Mouse (Mus musculus) kidney, embryonic 15.5 days (tissue): ENCODE data around the gene Dpp6. TPM values are rescaled to one million over a fixed set of nuclear protein-coding genes. Genes with fewer than 3 reads are reported as not detected.

Source experiments
- ATAC-seq: fragments of 200-750 bp; cut with Nextera tagmentation; replicated peaks from 2 replicates; pipeline ENCODE4 v1.8.0; 2017; ENCODE audit warnings: moderate TSS enrichment; ENCODE audit not compliant: low FRiP score
- H3K27ac ChIP-seq: fragments of 300-500 bp; sonication (generic); 2 replicates; pipeline ENCODE4 v1.5.1; 2015; ENCODE audit warnings: mild to moderate bottlenecking, inconsistent platforms
- H3K27me3 ChIP-seq: fragments of 300-500 bp; sonication (generic); 2 replicates; pipeline ENCODE4 v1.6.1; 2015; ENCODE audit warnings: inconsistent platforms
- H3K36me3 ChIP-seq: fragments of 300-500 bp; sonication (generic); 2 replicates; pipeline ENCODE4 v1.6.1; 2015; ENCODE audit warnings: inconsistent platforms
- H3K4me1 ChIP-seq: fragments of 300-500 bp; sonication (generic); 2 replicates; pipeline ENCODE4 v1.6.1; 2015; ENCODE audit warnings: inconsistent platforms
- H3K4me2 ChIP-seq: fragments of 300-500 bp; sonication (generic); 2 replicates; pipeline ENCODE4 v1.6.1; 2015; ENCODE audit warnings: moderate library complexity, mild to moderate bottlenecking, inconsistent platforms
- H3K4me3 ChIP-seq: fragments of 300-500 bp; sonication (generic); replicated peaks from 2 replicates; pipeline ENCODE4 v1.5.1; 2015; ENCODE audit warnings: mild to moderate bottlenecking, inconsistent platforms
- H3K9ac ChIP-seq: fragments of 300-500 bp; sonication (generic); 2 replicates; pipeline ENCODE4 v1.6.1; 2015; ENCODE audit warnings: mild to moderate bottlenecking, inconsistent platforms
- H3K9me3 ChIP-seq: fragments of 300-500 bp; sonication (generic); replicated peaks from 2 replicates; pipeline ENCODE4 v1.6.1; 2016; ENCODE audit warnings: inconsistent platforms
- WGBS: fragments of 180-500 bp; shearing (Covaris S2); methylation state at CpG from one replicate; pipeline ENCODE4 v1.1.7; 2015; ENCODE audit warnings: mixed read lengths; 5-methylcytosine and 5-hydroxymethylcytosine counted together
- polyA plus RNA-seq: library from polyadenylated mRNA; unstranded; fragments of >200 nt; fragmentation: Nextera tagmentation; extraction: Ambion mirVana; gene quantifications from 2 replicates; pipeline ENCODE4 v1.2.1, GENCODE M21; 2015

Gene Dpp6
- polyA plus RNA-seq, 1 experiment from 2014 or later = 3.5 TPM

DNA sequence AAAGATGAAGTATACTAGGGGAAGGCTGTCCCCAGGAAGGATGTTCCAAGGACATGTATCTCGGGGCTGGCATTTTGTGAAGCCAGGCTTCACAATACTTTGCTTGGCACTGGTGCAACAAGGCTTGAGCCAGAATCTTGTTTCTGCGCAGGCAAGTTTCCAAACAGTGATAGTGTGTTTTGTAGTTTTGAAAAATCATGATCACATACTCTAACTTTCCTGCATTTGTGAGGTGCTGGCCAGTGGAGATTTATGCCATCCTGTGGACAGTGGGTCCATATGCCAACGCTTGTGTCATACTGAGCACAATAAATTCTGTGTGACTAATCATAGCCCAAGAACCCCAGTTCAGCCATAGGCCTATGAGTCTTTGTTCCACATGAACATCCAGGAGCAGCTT, 558.8 kb downstream of the Dpp6 start:
- Histone ChIP-seq H3K9me3 (no peaks in the 10 kb centered on the region), H3K27me3 (no peaks in the 10 kb centered on the region), H3K27ac (no peak overlapping the region), H3K4me3 (no peak overlapping the region), H3K9ac (no peak overlapping the region), H3K4me2 (no peak overlapping the region), H3K36me3 (no peaks in the 10 kb centered on the region), H3K4me1 (no peaks in the 10 kb centered on the region)
- 77% methylated on average over 3 of the region's 3 CpGs for WGBS
- no peak for ATAC-seq

- WGBS = 85% methylated on average over 4 of the region's 4 CpGs
- Histone ChIP-seq H3K36me3 (no peaks in the 10 kb centered on the region), H3K4me3 (no peak overlapping the region), H3K9me3 (no peaks in the 10 kb centered on the region), H3K4me1 (no peaks in the 10 kb centered on the region), H3K4me2 (no peak overlapping the region), H3K9ac (no peak overlapping the region), H3K27ac (no peak overlapping the region), H3K27me3 (no peaks in the 10 kb centered on the region)
- ATAC-seq = no peak
Observed at GRCm38 (mm10) chr5:27380656-27381385, 563.8 kb downstream of the Dpp6 start.

DNA sequence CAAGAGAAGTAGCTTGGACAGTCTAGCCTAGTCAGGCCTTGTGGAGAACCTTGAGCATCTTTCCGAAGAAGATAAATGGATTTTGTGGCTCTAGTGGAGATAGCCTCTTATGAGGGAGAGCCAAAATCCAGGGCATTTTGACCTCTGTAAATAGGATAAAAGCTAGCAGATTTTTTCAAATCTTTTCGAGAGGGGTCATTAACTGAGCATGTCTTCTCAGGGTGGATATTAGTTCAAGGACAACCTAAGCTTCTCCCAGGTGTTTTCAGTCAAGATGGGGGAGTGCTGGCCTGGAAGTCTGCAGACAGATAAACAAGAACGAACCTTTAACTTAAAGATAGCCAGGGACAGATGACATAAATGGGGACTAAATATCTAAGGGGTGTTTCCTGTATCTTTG, 581.4 kb downstream of the Dpp6 start:
- H3K9ac ChIP-seq = no peak overlapping the region
- no peaks in the 10 kb centered on the region for H3K36me3 ChIP-seq
- ATAC-seq = no peak
- H3K9me3 ChIP-seq = no peaks in the 10 kb centered on the region
- WGBS = 63% methylated on average over 3 of the region's 3 CpGs
- H3K4me2 ChIP-seq = no peak overlapping the region
- no peaks in the 10 kb centered on the region for H3K27me3 ChIP-seq
- H3K4me1 ChIP-seq = no peaks in the 10 kb centered on the region
- no peak overlapping the region for H3K27ac ChIP-seq
- H3K4me3 ChIP-seq = no peak overlapping the region

DNA sequence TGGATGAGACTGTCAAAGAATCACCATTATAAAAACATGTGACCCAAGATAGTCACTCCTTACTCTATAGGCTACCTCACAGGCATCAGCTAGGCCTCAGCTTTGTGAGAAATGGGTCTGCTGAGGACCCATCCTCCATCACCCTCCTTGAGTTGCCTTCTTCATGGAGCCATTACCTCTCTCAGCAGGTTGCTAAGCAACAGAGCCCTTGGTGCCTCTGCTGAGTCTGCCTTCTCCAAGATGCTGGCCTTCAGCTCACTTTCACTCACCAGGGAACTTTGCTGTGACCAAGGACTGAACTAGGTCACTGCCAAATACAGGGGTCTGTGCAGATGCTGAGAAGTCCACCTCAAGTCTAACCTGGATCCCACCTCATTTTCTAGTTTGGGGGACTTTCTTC, 582.1 kb downstream of the Dpp6 start:
- H3K27ac ChIP-seq = no peak overlapping the region
- no peak overlapping the region for H3K4me3 ChIP-seq
- no peak for ATAC-seq
- H3K4me2 ChIP-seq = no peak overlapping the region
- H3K4me1 ChIP-seq = no peaks in the 10 kb centered on the region
- no peaks in the 10 kb centered on the region for H3K27me3 ChIP-seq
- no peak overlapping the region for H3K9ac ChIP-seq
- no peaks in the 10 kb centered on the region for H3K36me3 ChIP-seq
- no peaks in the 10 kb centered on the region for H3K9me3 ChIP-seq

DNA sequence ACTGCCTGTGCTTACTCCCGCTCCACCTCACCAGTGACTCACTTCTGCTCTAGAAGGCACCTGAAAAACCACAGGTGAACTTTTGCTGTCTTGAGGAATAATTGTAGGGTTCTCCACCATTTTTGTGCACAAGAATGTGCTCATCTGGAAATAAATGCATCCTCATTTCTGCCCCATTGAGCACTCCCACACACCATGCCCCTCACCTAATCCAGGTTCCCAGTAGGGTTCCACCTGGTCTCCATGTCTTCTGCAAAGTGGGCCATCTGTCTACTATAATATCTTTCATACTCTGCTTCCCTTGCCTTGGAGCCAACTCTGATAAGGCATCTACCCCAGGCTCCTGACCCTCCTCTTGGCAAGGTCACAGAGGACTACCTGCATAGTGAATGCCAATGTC, 585.6 kb downstream of the Dpp6 start:
- ATAC-seq = no peak
- WGBS = 97% methylated on average over 1 of the region's 1 CpGs

DNA sequence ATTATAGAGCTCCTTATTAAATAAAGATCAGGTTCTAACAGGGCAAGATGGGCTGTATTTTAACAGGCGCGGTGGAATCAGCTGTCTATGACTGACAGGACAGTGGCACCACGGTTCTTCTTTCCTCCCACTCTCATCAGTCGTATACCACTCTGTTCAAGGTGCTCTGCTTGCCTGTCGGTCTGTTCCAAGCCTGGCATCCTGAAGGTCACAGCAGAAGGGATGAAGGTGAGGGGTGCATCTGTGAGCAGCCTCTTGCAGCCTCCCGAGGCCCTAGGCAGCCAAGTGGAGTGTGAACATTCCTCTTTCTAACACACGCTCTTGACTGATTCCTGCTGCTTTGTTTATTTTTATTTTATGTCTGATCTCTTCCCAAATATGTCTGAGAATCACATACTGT, 591.9 kb downstream of the Dpp6 start:
- ATAC-seq = no peak
- no peaks in the 10 kb centered on the region for H3K4me1 ChIP-seq
- H3K27ac ChIP-seq = no peak overlapping the region
- no peaks in the 10 kb centered on the region for H3K36me3 ChIP-seq
- H3K4me3 ChIP-seq = no peak overlapping the region
- no peak overlapping the region for H3K9ac ChIP-seq
- H3K27me3 ChIP-seq = no peaks in the 10 kb centered on the region
- H3K4me2 ChIP-seq = no peak overlapping the region
- 73% methylated on average over 7 of the region's 7 CpGs for WGBS
- no peaks in the 10 kb centered on the region for H3K9me3 ChIP-seq

More for the DNA sequence above, 585.6 kb downstream of the Dpp6 start:
- H3K27me3 ChIP-seq = no peaks in the 10 kb centered on the region
- no peak overlapping the region for H3K27ac ChIP-seq
- no peak overlapping the region for H3K4me2 ChIP-seq
- no peak overlapping the region for H3K4me3 ChIP-seq
- H3K4me1 ChIP-seq = no peaks in the 10 kb centered on the region
- no peak overlapping the region for H3K9ac ChIP-seq
- no peaks in the 10 kb centered on the region for H3K36me3 ChIP-seq
- no peaks in the 10 kb centered on the region for H3K9me3 ChIP-seq

DNA sequence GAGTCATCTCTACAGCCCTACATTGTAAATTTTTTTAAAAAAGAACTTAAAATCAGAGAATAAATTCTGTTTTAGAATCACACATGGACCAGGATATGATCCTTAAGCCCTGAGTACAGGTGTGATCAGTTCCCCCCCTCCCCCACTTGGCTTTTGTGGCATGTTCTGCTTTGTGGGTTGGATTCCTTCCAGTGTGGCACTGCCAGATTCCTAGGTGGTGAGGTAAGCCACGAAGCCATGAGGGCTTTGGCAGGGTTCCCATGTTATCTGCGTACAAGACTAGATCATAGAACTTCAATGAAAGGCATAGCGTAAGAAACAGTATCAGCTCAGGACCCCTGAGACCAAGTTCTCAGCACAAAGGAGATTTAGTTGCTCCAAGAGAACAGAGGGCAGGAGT, 596.0 kb downstream of the Dpp6 start:
- H3K27ac ChIP-seq = no peak overlapping the region
- no peaks in the 10 kb centered on the region for H3K4me1 ChIP-seq
- ATAC-seq = no peak
- no peaks in the 10 kb centered on the region for H3K9me3 ChIP-seq
- H3K4me3 ChIP-seq = no peak overlapping the region
- H3K4me2 ChIP-seq = no peak overlapping the region
- H3K27me3 ChIP-seq = no peaks in the 10 kb centered on the region
- H3K36me3 ChIP-seq = no peaks in the 10 kb centered on the region
- H3K9ac ChIP-seq = no peak overlapping the region
- 64% methylated on average over 3 of the region's 3 CpGs for WGBS

- Histone ChIP-seq H3K4me1 (no peaks in the 10 kb centered on the region), H3K27me3 (no peaks in the 10 kb centered on the region), H3K4me3 (no peak overlapping the region), H3K9me3 (no peaks in the 10 kb centered on the region), H3K36me3 (no peaks in the 10 kb centered on the region), H3K9ac (no peak overlapping the region), H3K4me2 (no peak overlapping the region), H3K27ac (no peak overlapping the region)
- no peak for ATAC-seq
- WGBS = 69% methylated on average over 4 of the region's 4 CpGs
Observed at GRCm38 (mm10) chr5:27415518-27415917, 598.5 kb downstream of the Dpp6 start.

- H3K27me3 ChIP-seq = no peaks in the 10 kb centered on the region
- no peaks in the 10 kb centered on the region for H3K36me3 ChIP-seq
- H3K4me3 ChIP-seq = no peak overlapping the region
- no peaks in the 10 kb centered on the region for H3K9me3 ChIP-seq
- no peak overlapping the region for H3K9ac ChIP-seq
- ATAC-seq = no peak
- H3K4me2 ChIP-seq = no peak overlapping the region
- no peaks in the 10 kb centered on the region for H3K4me1 ChIP-seq
- H3K27ac ChIP-seq = no peak overlapping the region
- WGBS = 75% methylated on average over 4 of the region's 4 CpGs
Observed at GRCm38 (mm10) chr5:27416571-27416970, 599.6 kb downstream of the Dpp6 start.

- H3K36me3 ChIP-seq = no peaks in the 10 kb centered on the region
- H3K9me3 ChIP-seq = no peaks in the 10 kb centered on the region
- no peak overlapping the region for H3K27ac ChIP-seq
- no peak for ATAC-seq
- no peaks in the 10 kb centered on the region for H3K4me1 ChIP-seq
- WGBS = 67% methylated on average over 7 of the region's 7 CpGs
- H3K27me3 ChIP-seq = no peaks in the 10 kb centered on the region
- H3K4me3 ChIP-seq = no peak overlapping the region
- no peak overlapping the region for H3K9ac ChIP-seq
- no peak overlapping the region for H3K4me2 ChIP-seq
Observed at GRCm38 (mm10) chr5:27417398-27417797, 600.4 kb downstream of the Dpp6 start.

DNA sequence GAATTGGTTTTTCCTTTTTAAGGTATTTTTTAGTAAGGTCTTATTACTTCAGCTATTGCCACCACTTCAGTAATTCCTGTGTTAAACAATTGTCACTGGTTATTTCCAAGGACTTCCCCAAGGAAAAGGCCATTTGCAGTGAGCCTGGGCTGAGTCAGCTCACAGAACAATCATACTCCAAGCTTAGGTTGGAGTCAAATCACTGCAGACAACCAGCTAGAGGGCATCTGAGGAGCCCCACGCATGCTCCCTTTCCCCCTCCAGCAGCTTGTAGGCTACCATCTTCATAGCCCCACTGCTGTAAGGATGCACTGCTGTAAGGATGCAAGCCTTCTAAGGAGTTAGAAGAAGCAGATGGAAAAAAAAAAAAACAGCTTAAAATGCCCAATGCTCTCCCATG, 601.9 kb downstream of the Dpp6 start:
- no peak overlapping the region for H3K4me3 ChIP-seq
- H3K27ac ChIP-seq = no peak overlapping the region
- 76% methylated on average over 1 of the region's 1 CpGs for WGBS
- H3K4me2 ChIP-seq = no peak overlapping the region
- no peaks in the 10 kb centered on the region for H3K27me3 ChIP-seq
- no peak for ATAC-seq
- H3K9me3 ChIP-seq = no peaks in the 10 kb centered on the region
- no peak overlapping the region for H3K9ac ChIP-seq
- H3K36me3 ChIP-seq = no peaks in the 10 kb centered on the region
- no peaks in the 10 kb centered on the region for H3K4me1 ChIP-seq

GRCm38 (mm10) chr5:27421090-27421635, 604.2 kb downstream of the Dpp6 start:
- H3K27ac ChIP-seq = no peak overlapping the region
- H3K27me3 ChIP-seq = no peaks in the 10 kb centered on the region
- H3K4me2 ChIP-seq = no peak overlapping the region
- no peaks in the 10 kb centered on the region for H3K9me3 ChIP-seq
- H3K4me1 ChIP-seq = no peaks in the 10 kb centered on the region
- H3K4me3 ChIP-seq = no peak overlapping the region
- 73% methylated on average over 4 of the region's 4 CpGs for WGBS
- H3K9ac ChIP-seq = no peak overlapping the region
- ATAC-seq = no peak
- H3K36me3 ChIP-seq = no peaks in the 10 kb centered on the region

- 70% methylated on average over 3 of the region's 3 CpGs for WGBS
- Histone ChIP-seq H3K9me3 (no peaks in the 10 kb centered on the region), H3K4me1 (no peaks in the 10 kb centered on the region), H3K36me3 (no peaks in the 10 kb centered on the region), H3K9ac (no peak overlapping the region), H3K4me2 (no peak overlapping the region), H3K4me3 (no peak overlapping the region), H3K27ac (no peak overlapping the region), H3K27me3 (no peaks in the 10 kb centered on the region)
- ATAC-seq = no peak
Observed at GRCm38 (mm10) chr5:27423766-27424165, 606.8 kb downstream of the Dpp6 start.
